Mouse (Mus musculus) olfactory bulb, adult 2 months (tissue): ENCODE data around the gene Nfatc3. TPM values are rescaled to one million over a fixed set of nuclear protein-coding genes. Genes with fewer than 3 reads are reported as not detected.

Source experiments
- H3K27ac ChIP-seq: fragments of 200-500 bp; 2 replicates; pipeline ENCODE4 v1.5.1; 2012; ENCODE audit warnings: low read depth, low read length; ENCODE audit not compliant: insufficient read depth
- H3K4me1 ChIP-seq: fragments of 200-500 bp; 2 replicates; pipeline ENCODE4 v1.6.1; 2012; ENCODE audit warnings: low read length; ENCODE audit not compliant: control insufficient read depth, insufficient read depth
- H3K4me3 ChIP-seq: fragments of 200-500 bp; 2 replicates; pipeline ENCODE4 v1.5.1; 2012; ENCODE audit warnings: mild to moderate bottlenecking, low read depth, low read length, moderate library complexity; ENCODE audit not compliant: insufficient read depth
- CTCF ChIP-seq: fragments of 200-500 bp; IDR thresholded peaks from 2 replicates; pipeline ENCODE4 v1.5.1; 2012; ENCODE audit warnings: low read depth, mild to moderate bottlenecking, low read length, moderate library complexity; ENCODE audit not compliant: insufficient read depth
- POLR2A ChIP-seq: fragments of 200-500 bp; IDR thresholded peaks from 2 replicates; pipeline ENCODE4 v1.6.1; 2012; ENCODE audit warnings: mild to moderate bottlenecking, low read depth, low read length, moderate library complexity; ENCODE audit not compliant: insufficient read depth
- WGBS: fragments of 180-500 bp; shearing (Covaris S2); methylation state at CpG from one replicate; pipeline ENCODE4 v1.1.7; 2018; 5-methylcytosine and 5-hydroxymethylcytosine counted together
- polyA plus RNA-seq: library from polyadenylated mRNA; stranded (reverse); fragments of >200 nt; gene quantifications from 2 replicates; pipeline ENCODE4 v1.2.4, GENCODE M21; 2012; ENCODE audit warnings: low replicate concordance; ENCODE audit not compliant: missing spikeins, insufficient read depth, insufficient read length

Nfatc3 gene
- polyA plus RNA-seq, 1 experiment: 111 TPM

- TF ChIP-seq CTCF (no peak), POLR2A (no peak)
- no peak overlapping the region for H3K4me3 ChIP-seq
- H3K4me1 ChIP-seq: peaks cover 36% of the 10 kb centered on the region
- H3K27ac ChIP-seq: no peak overlapping the region
- WGBS: 32% methylated on average over 14 of the region's 14 CpGs
Measured at GRCm38 (mm10) chr8:106134751-106135571, 76.3 kb downstream of the Nfatc3 start.

GRCm38 (mm10) chr8:106135672-106136071, 77.0 kb downstream of the Nfatc3 start:
- Histone ChIP-seq H3K4me1 (peaks cover 36% of the 10 kb centered on the region), H3K4me3 (no peak overlapping the region), H3K27ac (no peak overlapping the region)
- 11% methylated on average over 19 of the region's 19 CpGs for WGBS
- no peak for TF ChIP-seq CTCF

- H3K4me3 ChIP-seq: peak within 1 kb of the TSS; percentile 43
- H3K27ac ChIP-seq: no peak within 1 kb of the TSS
- TF ChIP-seq POLR2A (no peak), CTCF (no peak)
- 1% methylated on average over 86 of the region's 86 CpGs for WGBS
- peaks cover 36% of the 10 kb centered on the region for H3K4me1 ChIP-seq
Measured at GRCm38 (mm10) chr8:106136156-106137130, 77.8 kb downstream of the Nfatc3 start, which contains the start of gene Esrp2. Gene Esrp2 (minus strand): TSS chr8:106136974.

- peaks cover 36% of the 10 kb centered on the region for H3K4me1 ChIP-seq
- peak overlapping the region; percentile 43 for H3K4me3 ChIP-seq
- 13% methylated on average over 22 of the region's 22 CpGs for WGBS
- H3K27ac ChIP-seq: no peak overlapping the region
- no peak for TF ChIP-seq POLR2A
- no peak for TF ChIP-seq CTCF
Measured at GRCm38 (mm10) chr8:106137218-106137905, 78.7 kb downstream of the Nfatc3 start.

GRCm38 (mm10) chr8:106137906-106138477, 79.4 kb downstream of the Nfatc3 start:
- no peak overlapping the region for H3K27ac ChIP-seq
- TF ChIP-seq POLR2A (no peak), CTCF (no peak)
- WGBS: under 1% methylated on average over 24 of the region's 24 CpGs

GRCm38 (mm10) chr8:106138616-106139015, 80.0 kb downstream of the Nfatc3 start:
- no peak for TF ChIP-seq POLR2A
- TF ChIP-seq CTCF: no peak
- no peak overlapping the region for H3K27ac ChIP-seq

More at GRCm38 (mm10) chr8:106137906-106138477, 79.4 kb downstream of the Nfatc3 start:
- Histone ChIP-seq H3K4me1 (peaks cover 36% of the 10 kb centered on the region), H3K4me3 (peak overlapping the region; percentile 43)

GRCm38 (mm10) chr8:106140191-106140590, 81.6 kb downstream of the Nfatc3 start:
- peaks cover 29% of the 10 kb centered on the region for H3K4me1 ChIP-seq
- TF ChIP-seq CTCF: no peak
- no peak for TF ChIP-seq POLR2A
- H3K27ac ChIP-seq: no peak overlapping the region
- no peak overlapping the region for H3K4me3 ChIP-seq
- WGBS: 65% methylated on average over 5 of the region's 5 CpGs

More at GRCm38 (mm10) chr8:106138616-106139015, 80.0 kb downstream of the Nfatc3 start:
- 34% methylated on average over 7 of the region's 7 CpGs for WGBS
- H3K4me1 ChIP-seq: peaks cover 36% of the 10 kb centered on the region
- H3K4me3 ChIP-seq: peak overlapping the region; percentile 43

- TF ChIP-seq POLR2A (no peak), CTCF (no peak)
- 11% methylated on average over 13 of the region's 13 CpGs for WGBS
- Histone ChIP-seq H3K4me1 (peaks cover 24% of the 10 kb centered on the region), H3K4me3 (no peak overlapping the region), H3K27ac (no peak overlapping the region)
Measured at GRCm38 (mm10) chr8:106140769-106141168, 82.1 kb downstream of the Nfatc3 start.
